Mouse (Mus musculus): ENCODE data around the gene Anxa3. TPM values are rescaled to one million over a fixed set of nuclear protein-coding genes. Genes with fewer than 3 reads are reported as not detected.

Gene Anxa3
- total RNA-seq, 2 experiments from 2014 or later: 148 to 288 TPM

- no peak for ATAC-seq (ENCODE audit: poor library complexity, severe bottlenecking)
Observed at GRCm38 (mm10) chr5:96834338-96834737, 41.2 kb downstream of the Anxa3 start.

GRCm38 (mm10) chr5:96847986-96848385 lies 54.8 kb downstream of the Anxa3 start:
- no peak for ATAC-seq (ENCODE audit: poor library complexity, severe bottlenecking)

DNA sequence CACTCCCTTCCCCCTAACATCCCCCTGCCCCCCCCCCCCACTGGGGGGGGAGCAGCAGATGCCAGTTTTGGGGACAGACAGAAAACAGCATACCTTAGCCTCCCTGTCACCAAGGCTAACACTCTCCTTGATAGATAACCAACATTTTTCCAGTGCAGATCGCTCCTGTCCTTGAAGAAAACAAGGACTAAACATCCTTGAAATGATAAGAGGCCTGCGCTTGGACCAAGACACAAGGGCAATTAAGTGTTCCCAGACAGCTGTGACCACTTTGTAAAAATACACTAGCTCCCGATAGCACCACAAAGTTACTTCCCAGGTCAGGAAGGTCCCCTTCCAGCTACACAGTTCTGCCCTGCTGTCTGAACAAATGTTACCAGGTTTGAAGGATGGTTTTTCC lies 55.2 kb downstream of the Anxa3 start:
- ATAC-seq (ENCODE audit: poor library complexity, severe bottlenecking): no peak

DNA sequence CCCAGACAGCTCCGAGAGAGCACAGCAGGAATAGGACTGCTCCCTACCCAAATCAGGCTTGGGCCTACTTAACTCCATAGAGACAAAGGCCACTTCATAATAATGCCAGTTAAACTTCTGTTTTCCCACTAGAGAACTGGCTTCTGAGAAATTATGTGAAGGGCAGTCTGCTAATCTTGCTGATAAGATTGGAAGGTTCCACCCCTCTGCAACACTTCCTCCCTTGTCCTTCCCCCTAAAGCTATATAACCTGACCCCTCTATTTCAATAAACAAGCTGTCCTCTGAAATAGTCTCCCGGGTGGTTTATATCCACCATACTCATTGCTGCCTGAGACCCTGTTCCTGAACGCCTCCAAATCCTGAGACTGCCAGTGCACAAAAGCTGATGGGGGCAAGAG lies 56.1 kb downstream of the Anxa3 start:
- no peak for ATAC-seq (ENCODE audit: poor library complexity, severe bottlenecking)

GRCm38 (mm10) chr5:96853451-96853850 lies 60.3 kb downstream of the Anxa3 start:
- no peak for ATAC-seq (ENCODE audit: poor library complexity, severe bottlenecking)

GRCm38 (mm10) chr5:96854350-96854749 lies 61.2 kb downstream of the Anxa3 start:
- no peak for ATAC-seq (ENCODE audit: poor library complexity, severe bottlenecking)

DNA sequence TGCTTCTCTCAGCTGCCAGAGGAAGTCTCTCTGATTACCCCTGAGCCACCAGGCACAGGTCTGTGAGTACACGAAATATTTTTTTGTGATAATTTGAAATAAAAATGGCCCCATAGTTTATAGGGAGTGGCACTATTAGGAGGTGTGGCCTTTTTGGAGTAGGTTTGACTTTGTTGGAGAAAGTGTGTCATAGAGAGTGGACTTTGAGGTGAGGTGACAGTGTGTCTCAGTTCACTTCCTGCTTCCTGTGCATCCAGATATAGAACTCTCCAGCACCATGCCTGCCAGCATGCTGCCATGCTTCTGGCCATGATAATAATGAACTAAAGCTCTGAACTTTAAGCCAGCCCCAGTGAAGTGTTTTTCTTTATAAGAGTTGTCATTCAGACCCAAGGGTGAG lies 66.8 kb downstream of the Anxa3 start:
- ATAC-seq (ENCODE audit: poor library complexity, severe bottlenecking): no peak

DNA sequence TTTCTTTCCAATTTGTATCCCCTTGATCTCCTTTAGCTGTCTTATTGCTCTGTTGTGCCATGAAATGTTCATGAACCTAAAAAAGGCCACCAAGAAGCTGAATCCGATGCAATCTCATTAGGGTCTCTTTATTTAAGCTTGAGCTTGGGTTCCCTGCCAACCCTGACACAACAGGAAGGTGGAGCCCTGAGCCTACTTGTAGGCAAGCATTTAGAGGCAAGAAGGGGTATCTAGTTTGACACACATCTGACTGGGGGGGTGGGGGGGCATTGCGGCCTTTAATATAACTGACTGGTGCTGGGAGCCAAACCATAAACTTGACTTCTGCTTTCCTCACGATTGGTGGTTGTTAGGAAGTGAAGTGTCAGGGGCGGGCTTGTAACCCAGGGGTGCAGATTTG lies 74.0 kb downstream of the Anxa3 start:
- no peak for ATAC-seq (ENCODE audit: poor library complexity, severe bottlenecking)

DNA sequence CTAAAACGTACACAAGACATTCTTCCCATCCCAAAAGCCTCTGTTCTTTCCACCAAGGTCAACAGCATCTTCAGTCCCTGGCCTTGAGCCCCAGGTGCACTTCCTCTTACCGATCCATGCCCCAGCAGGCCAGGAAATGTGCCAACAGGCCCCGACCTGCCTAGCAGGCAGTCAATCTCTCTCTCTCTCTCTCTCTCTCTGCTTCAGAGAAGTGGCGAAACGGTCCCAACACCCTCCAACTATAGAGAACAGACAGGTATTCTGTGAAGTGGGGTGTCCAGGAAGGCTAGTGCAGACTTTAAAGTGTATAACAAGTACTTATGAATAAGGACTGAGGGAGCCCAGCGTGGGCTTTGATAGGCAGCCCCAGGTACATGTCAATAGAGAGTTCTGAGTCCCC lies 75.8 kb downstream of the Anxa3 start:
- peak; percentile 89 for ATAC-seq (ENCODE audit: poor library complexity, severe bottlenecking)

GRCm38 (mm10) chr5:96870996-96871395 lies 77.9 kb downstream of the Anxa3 start:
- no peak for ATAC-seq (ENCODE audit: poor library complexity, severe bottlenecking)

- ATAC-seq (ENCODE audit: poor library complexity, severe bottlenecking): peak; percentile 79
Observed at GRCm38 (mm10) chr5:96878178-96878577, 85.0 kb downstream of the Anxa3 start.

- peak; percentile 33 for ATAC-seq (ENCODE audit: poor library complexity, severe bottlenecking)
Observed at GRCm38 (mm10) chr5:96878851-96879540, 85.9 kb downstream of the Anxa3 start.

GRCm38 (mm10) chr5:96880231-96880630 lies 87.1 kb downstream of the Anxa3 start:
- ATAC-seq (ENCODE audit: poor library complexity, severe bottlenecking): no peak

DNA sequence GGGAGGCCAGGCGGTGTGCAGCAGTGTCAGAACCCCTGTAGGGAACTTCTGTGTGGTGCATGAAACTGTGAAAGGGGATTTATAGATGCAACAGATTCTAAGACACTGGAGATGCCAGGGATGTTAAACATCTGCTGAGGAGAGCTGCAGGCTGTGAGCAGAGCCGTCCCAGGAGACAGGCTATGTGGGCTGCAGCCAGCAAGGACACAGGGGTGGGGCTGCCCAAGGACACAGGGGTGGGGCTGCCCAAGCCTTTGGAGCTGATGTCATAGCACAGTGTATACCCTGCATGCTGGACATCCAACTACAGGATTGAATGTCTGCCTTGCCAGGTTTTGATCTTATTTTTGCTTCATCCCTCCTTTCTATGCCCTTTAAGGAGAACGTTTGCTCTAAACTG lies 88.0 kb downstream of the Anxa3 start:
- no peak for ATAC-seq (ENCODE audit: poor library complexity, severe bottlenecking)

GRCm38 (mm10) chr5:96881613-96882012 lies 88.5 kb downstream of the Anxa3 start:
- peak; percentile 69 for ATAC-seq (ENCODE audit: poor library complexity, severe bottlenecking)

- ATAC-seq (ENCODE audit: poor library complexity, severe bottlenecking): no peak
Observed at GRCm38 (mm10) chr5:96885202-96885601, 92.1 kb downstream of the Anxa3 start.

DNA sequence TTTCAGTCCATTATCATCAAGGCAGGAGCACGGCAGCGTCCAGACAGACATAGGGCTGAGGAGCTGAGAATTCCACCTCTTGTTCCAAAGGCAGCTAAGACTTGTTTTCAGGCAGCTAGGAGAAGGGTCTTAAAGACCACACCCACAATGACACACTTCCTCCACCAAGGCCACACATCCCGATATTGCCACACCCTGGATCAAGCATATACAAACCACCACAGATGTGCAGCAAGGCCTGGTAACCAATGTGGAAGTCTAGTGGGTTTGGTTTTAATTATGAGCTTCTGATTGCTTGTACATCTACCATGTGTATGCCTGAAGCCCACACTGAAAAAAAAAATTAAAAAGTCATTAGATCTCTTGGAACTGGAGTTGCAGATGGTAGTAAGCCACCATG lies 95.3 kb downstream of the Anxa3 start:
- ATAC-seq (ENCODE audit: poor library complexity, severe bottlenecking): peak; percentile 62; the same call in 1 of the 2 replicates

DNA sequence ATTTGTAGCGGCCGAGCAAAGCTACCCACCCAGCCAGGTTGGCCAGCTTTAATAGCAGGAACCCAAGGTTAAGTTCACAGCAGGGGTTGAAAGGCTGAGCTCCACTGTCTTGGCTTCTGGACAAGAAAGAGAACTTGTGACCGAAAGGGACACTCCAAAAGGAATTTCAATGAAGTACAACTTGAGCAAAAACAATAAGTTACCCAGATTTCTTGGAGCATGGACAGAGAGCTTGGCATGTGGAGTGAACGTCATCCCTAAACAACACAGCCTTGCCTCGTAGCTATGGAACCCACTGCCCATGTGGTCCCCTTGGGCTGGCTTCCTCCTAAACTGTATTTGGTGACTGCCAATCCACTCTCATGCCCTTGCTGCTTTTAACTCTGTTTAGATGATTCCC lies 97.2 kb downstream of the Anxa3 start:
- no peak for ATAC-seq (ENCODE audit: poor library complexity, severe bottlenecking)

Other genes starting within 250 kb of the Anxa3 start
- gene Bmp2k, start 204.3 kb downstream of the Anxa3 start, total RNA-seq (2015): 67.8 and 74.8 TPM in 2 replicates
- gene Bmp2k, start 204.3 kb downstream of the Anxa3 start, total RNA-seq (2017): 33.7 and 43.9 TPM in 2 replicates

All from megakaryocyte, adult 5-6 weeks (primary cell).